ENCODE assay signal across 8 mouse cellular contexts in the genomic region with DNA sequence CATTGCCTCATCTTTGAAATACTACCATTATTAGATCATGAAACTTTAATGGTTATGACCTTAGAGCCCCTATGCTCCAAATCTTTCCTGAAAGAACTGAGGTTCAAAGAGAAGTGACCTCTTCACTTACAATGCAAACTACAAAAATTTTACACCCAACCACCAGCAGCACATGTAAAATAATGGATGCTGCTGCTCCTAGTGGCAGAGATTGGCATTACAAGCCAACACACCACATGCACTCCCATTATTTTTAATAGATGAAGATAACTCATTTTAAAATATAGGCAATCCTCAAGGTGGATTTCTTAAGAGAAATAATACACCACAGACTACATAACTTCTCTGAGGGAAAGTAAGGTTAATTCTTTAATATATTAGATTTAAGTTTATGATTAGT. TPM values are rescaled to one million over a fixed set of nuclear protein-coding genes. Genes with fewer than 3 reads are reported as not detected.
DNase-seq lines count a peak whose midpoint lies in the region.

No protein-coding gene starts in this region.

- no peak overlapping the region for H3K27ac ChIP-seq in forebrain, embryonic 10.5 days

- peaks cover 5% of the 10 kb centered on the region; the same call in 1 of the 2 replicates for H3K9me3 ChIP-seq in forebrain, embryonic 10.5 days

- H3K4me1 ChIP-seq in forebrain, embryonic 10.5 days = no peaks in the 10 kb centered on the region

- no peak overlapping the region for H3K4me3 ChIP-seq in forebrain, embryonic 10.5 days

- DNase-seq in heart, adult 9 months (ENCODE audit: low spot score in 2 of 2) = peak; percentile 9 to 29
- no peak for DNase-seq in heart, adult 11 months
- DNase-seq in urinary bladder, postnatal 25 days (ENCODE audit: low spot score) = peak; percentile 42
- no peak for DNase-seq in urinary bladder, postnatal 10 days (ENCODE audit: low spot score)
- DNase-seq in cerebellum, postnatal 10 days = peak; percentile 72 to 82
- peak; percentile 60 for DNase-seq in kidney, postnatal 14 days
- DNase-seq in lung, postnatal 36 days = peak; percentile 85
- DNase-seq in forebrain, embryonic 10.5 days (ENCODE audit: extremely low spot score, low spot score) = no peak

- no peaks in the 10 kb centered on the region for H3K27me3 ChIP-seq in forebrain, embryonic 10.5 days (ENCODE audit: poor library complexity, severe bottlenecking)

- H3K36me3 ChIP-seq in forebrain, embryonic 10.5 days (replicated peaks) = no peaks in the 10 kb centered on the region

RNA-seq across cellular contexts. Expression of gene Cpped1, which starts 31.2 kb away (rescaled TPM):
- 12.5 and 12.7 TPM in 2 replicates for polyA plus RNA-seq in forebrain, embryonic 10.5 days (2016; fragmentation: Nextera tagmentation; extraction: Ambion mirVana)

RNA-seq across cellular contexts. Expression of gene Shisa9, which starts 43.4 kb away (rescaled TPM):
- 0.06 TPM in 2 replicates for polyA plus RNA-seq in forebrain, embryonic 10.5 days (2016; fragmentation: Nextera tagmentation; extraction: Ambion mirVana)

Comparison
In these comparisons a context has a peak if more than half of its experiments do, and no peak if none do; other contexts are left out.
1. DNase-seq: peak in heart, adult 9 months (2 of 2), urinary bladder, postnatal 25 days (single experiment), cerebellum, postnatal 10 days (2 of 2), kidney, postnatal 14 days (single experiment) and lung, postnatal 36 days (single experiment); none in heart, adult 11 months (single experiment), urinary bladder, postnatal 10 days (single experiment) and forebrain, embryonic 10.5 days (single experiment).